Mouse (Mus musculus): ENCODE measurements around the gene Sphkap. TPM values are rescaled to one million over a fixed set of nuclear protein-coding genes. Genes with fewer than 3 reads are reported as not detected.

The Sphkap gene
- polyA plus RNA-seq, 1 experiment from 2014 or later = 1.4 TPM

DNA sequence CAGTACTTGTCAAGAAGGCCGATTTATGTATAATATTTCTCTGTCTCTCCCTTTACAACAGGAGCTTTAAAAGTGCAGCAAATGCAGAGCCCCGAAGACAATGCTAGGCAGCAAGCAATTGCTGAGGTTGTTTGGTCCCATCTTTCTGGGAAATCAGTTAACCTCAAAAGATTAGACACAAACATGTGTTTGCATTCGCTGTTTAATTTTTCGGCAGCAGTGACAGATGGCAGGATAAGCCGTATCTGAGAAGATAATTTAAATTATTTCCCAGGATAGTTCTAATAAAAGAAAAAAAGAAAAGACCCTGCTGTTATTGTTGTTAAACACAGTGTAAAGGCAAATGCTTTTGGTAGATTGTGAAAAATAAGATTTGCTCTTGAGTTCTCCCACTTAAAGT, 41.5 kb downstream of the Sphkap start:
- WGBS = 67% methylated on average over 5 of the region's 5 CpGs
- H3K9me3 ChIP-seq = no peaks in the 10 kb centered on the region
- H3K4me3 ChIP-seq (replicated peaks) = no peak overlapping the region
- no peaks in the 10 kb centered on the region for H3K27me3 ChIP-seq (replicated peaks)
- H3K9ac ChIP-seq = no peak overlapping the region
- no peak overlapping the region for H3K27ac ChIP-seq
- H3K36me3 ChIP-seq = no peaks in the 10 kb centered on the region
- H3K4me2 ChIP-seq = no peak overlapping the region
- no peaks in the 10 kb centered on the region for H3K4me1 ChIP-seq
- no peak for ATAC-seq (ENCODE audit: insufficient read depth, low FRiP score, low read depth)

DNA sequence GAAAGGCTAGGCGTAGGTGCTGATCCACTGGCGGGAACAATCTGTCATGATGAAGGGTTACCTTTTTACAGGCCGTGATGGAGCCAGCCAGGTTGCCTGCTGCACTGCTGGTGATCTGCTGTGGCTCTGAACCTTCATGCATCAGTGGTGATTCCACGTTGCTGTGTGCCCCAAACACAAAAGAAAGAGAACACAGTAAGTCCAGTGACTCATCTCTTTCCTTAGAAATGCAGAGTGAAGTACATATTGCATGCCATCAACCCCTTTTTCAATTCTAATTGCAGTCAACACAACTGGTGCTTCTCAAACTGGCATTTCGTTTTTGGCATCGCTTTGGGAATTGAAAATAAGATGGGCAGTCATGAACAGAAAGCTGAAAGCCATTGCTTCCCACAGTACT, 45.8 kb downstream of the Sphkap start:
- no peak overlapping the region for H3K9ac ChIP-seq
- no peaks in the 10 kb centered on the region for H3K36me3 ChIP-seq
- no peak overlapping the region for H3K4me3 ChIP-seq (replicated peaks)
- no peak for ATAC-seq (ENCODE audit: insufficient read depth, low FRiP score, low read depth)
- H3K4me2 ChIP-seq = no peak overlapping the region
- WGBS = 77% methylated on average over 6 of the region's 6 CpGs
- H3K27me3 ChIP-seq (replicated peaks) = no peaks in the 10 kb centered on the region
- no peak overlapping the region for H3K27ac ChIP-seq
- H3K4me1 ChIP-seq = no peaks in the 10 kb centered on the region
- H3K9me3 ChIP-seq = no peaks in the 10 kb centered on the region

DNA sequence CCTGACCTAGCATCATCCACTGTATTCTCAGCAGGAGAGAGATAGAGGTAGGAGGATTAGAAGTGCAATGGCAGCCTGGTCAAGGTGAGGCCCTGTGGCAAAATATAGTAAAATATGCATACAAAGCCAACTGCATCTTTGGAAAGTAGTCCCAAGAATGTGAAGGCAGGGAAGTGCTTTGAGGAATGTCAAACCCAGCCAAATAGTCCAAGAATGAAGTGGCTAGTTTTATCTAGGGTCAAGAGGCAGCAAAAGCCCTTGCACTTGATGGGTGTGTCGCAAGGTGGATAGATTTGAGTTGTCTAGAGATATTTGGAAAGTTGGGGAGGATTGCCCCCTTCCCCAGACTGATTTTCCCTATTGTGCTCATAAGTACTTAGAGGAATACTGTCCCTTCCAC, 61.5 kb downstream of the Sphkap start:
- Histone ChIP-seq H3K27me3 (replicated peaks) (no peaks in the 10 kb centered on the region), H3K4me1 (no peaks in the 10 kb centered on the region), H3K36me3 (no peaks in the 10 kb centered on the region), H3K4me2 (no peak overlapping the region), H3K27ac (no peak overlapping the region), H3K9ac (no peak overlapping the region), H3K9me3 (no peaks in the 10 kb centered on the region), H3K4me3 (replicated peaks) (no peak overlapping the region)
- WGBS = 80% methylated on average over 1 of the region's 1 CpGs
- ATAC-seq (ENCODE audit: insufficient read depth, low FRiP score, low read depth) = no peak

DNA sequence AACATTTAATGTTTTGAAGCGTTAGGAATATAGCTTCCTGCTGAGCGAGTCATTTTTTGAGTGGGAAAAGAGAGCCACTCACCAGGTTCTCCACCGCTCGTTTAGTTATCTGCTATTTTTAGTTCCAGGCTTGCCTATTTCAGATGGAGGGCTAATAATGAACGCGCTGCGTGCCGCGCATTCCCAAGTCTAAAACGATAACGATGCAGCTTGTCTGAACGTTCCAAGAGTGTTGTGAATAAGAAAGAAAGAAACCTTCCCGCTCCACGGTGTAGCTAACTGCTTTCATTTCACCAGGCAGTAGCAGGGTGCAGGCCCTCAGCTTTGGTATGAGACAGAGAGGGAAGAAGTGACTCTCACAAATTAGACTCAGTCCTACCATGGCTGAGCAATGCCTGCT, 62.4 kb downstream of the Sphkap start:
- Histone ChIP-seq H3K4me3 (replicated peaks) (no peak overlapping the region), H3K27ac (no peak overlapping the region), H3K4me2 (no peak overlapping the region), H3K9me3 (no peaks in the 10 kb centered on the region), H3K4me1 (no peaks in the 10 kb centered on the region), H3K36me3 (no peaks in the 10 kb centered on the region), H3K9ac (no peak overlapping the region), H3K27me3 (replicated peaks) (no peaks in the 10 kb centered on the region)
- WGBS = 80% methylated on average over 14 of the region's 14 CpGs
- ATAC-seq (ENCODE audit: insufficient read depth, low FRiP score, low read depth) = no peak

DNA sequence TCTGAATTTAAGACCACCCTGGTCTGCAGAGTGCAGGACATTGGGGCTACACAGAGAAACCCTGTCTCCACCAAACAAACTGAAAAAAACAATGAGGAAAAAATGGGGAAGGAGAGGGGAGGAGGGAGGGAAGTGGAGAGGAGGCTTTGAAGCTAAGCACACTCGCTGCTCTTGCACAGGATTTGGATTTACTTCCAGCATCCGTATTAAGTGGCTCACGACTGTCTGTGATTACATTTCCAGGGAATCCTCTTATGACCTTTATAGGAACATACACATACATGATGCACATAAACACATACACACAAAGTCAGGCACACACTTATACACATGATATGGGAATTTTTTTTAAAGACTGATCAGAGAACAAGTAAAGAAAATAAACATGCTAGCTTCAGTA, 62.9 kb downstream of the Sphkap start:
- no peak overlapping the region for H3K4me2 ChIP-seq
- ATAC-seq (ENCODE audit: insufficient read depth, low FRiP score, low read depth) = no peak
- H3K4me1 ChIP-seq = no peaks in the 10 kb centered on the region
- no peak overlapping the region for H3K9ac ChIP-seq
- H3K27me3 ChIP-seq (replicated peaks) = no peaks in the 10 kb centered on the region
- H3K9me3 ChIP-seq = no peaks in the 10 kb centered on the region
- H3K36me3 ChIP-seq = no peaks in the 10 kb centered on the region
- WGBS = 56% methylated on average over 3 of the region's 3 CpGs
- no peak overlapping the region for H3K27ac ChIP-seq
- no peak overlapping the region for H3K4me3 ChIP-seq (replicated peaks)

DNA sequence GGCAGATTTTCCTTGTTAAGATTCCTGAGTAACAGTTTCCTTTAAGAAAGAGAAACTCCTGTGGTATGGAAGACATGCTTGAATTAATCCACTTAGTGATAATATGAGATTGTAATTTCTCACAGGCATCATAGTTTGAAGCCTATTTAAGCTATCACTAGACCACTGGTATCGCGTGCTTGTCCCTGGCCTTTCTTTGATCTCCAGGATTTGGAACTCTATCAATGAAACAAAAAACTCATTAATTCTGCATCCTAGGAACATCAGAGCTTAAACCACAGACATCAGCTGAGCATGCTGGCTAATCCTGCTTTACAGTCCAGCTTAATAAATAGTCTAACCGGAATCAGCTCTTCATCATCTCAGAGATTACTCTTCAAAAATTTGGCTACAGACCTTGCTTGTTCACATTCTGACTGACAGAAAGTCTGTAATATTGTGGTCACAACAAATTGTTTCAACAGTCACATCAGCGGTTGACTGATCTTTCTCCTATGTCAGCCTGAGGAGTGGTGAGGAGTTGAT, 65.2 kb downstream of the Sphkap start:
- no peak overlapping the region for H3K27ac ChIP-seq
- H3K9ac ChIP-seq = no peak overlapping the region
- H3K27me3 ChIP-seq (replicated peaks) = no peaks in the 10 kb centered on the region
- no peaks in the 10 kb centered on the region for H3K36me3 ChIP-seq
- no peak overlapping the region for H3K4me2 ChIP-seq
- no peaks in the 10 kb centered on the region for H3K4me1 ChIP-seq
- no peak for ATAC-seq (ENCODE audit: insufficient read depth, low FRiP score, low read depth)
- WGBS = 63% methylated on average over 4 of the region's 4 CpGs
- no peak overlapping the region for H3K4me3 ChIP-seq (replicated peaks)
- no peaks in the 10 kb centered on the region for H3K9me3 ChIP-seq

DNA sequence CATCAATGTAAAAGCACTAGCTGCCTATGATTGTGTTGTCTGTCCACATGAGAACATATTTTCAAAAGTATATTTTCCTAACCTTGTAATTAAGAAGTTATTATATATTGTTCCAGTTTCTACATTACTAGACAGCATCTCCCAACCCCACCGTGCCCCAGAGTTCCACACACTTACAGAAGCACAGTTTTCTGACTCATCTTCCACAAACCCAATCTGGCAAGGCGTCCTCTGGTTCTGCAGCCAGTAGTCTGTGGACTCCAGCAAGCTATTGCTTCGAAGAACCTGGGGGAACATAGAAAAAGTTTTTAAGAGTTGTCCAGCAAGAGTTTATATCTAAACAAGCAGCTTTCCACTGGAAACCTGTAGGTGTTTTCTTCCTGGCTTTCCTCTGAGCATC, 68.6 kb downstream of the Sphkap start:
- ATAC-seq (ENCODE audit: insufficient read depth, low FRiP score, low read depth) = no peak

DNA sequence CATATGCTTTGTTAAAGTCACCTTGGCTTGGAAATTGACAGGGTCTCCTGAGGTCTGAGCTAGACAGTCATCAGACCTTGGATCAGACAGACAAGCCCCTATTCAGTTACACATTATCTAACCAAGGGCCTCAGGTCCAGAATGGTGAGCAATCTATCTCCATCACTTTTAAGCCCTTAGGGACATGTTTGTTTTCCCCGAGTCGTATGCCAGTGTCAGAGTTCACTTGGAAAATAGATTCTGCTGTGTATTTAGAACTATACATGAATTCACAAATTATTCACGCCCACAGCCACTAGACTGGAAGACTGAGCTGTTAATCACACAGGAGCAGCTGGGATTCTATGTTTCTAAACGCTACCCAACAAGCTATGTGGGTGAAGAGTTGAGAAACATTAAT, 91.1 kb downstream of the Sphkap start:
- H3K4me1 ChIP-seq = no peaks in the 10 kb centered on the region
- H3K36me3 ChIP-seq = no peaks in the 10 kb centered on the region
- H3K4me2 ChIP-seq = no peak overlapping the region
- 19% methylated on average over 4 of the region's 4 CpGs for WGBS
- H3K27me3 ChIP-seq (replicated peaks) = no peaks in the 10 kb centered on the region
- no peak overlapping the region for H3K9ac ChIP-seq
- H3K27ac ChIP-seq = no peak overlapping the region
- no peaks in the 10 kb centered on the region for H3K9me3 ChIP-seq
- no peak for ATAC-seq (ENCODE audit: insufficient read depth, low FRiP score, low read depth)
- H3K4me3 ChIP-seq (replicated peaks) = no peak overlapping the region

More for the DNA sequence above, 68.6 kb downstream of the Sphkap start:
- Histone ChIP-seq H3K4me3 (replicated peaks) (no peak overlapping the region), H3K4me2 (no peak overlapping the region), H3K4me1 (no peaks in the 10 kb centered on the region), H3K27me3 (replicated peaks) (no peaks in the 10 kb centered on the region), H3K9me3 (no peaks in the 10 kb centered on the region), H3K36me3 (no peaks in the 10 kb centered on the region), H3K27ac (no peak overlapping the region), H3K9ac (no peak overlapping the region)
- 76% methylated on average over 3 of the region's 3 CpGs for WGBS

DNA sequence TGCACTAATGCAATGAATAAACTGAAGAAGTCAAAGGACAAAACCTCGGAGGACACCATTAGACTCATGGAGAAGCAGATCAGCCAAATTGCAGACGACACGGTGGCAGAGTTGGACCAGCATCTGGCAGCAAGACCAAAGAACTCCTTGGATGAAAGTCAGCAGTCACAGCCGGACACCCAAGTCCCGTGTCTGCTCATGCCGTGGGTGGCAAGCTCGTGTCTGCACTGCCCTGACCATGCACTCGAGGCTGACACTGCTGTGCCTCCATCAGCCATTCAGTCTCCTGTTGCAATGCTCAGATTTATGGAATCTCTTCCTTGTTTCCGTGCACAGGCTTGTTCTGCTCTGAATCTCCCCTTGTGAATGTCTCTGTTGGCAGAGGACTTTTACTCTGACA, 92.9 kb downstream of the Sphkap start:
- Histone ChIP-seq H3K9me3 (no peaks in the 10 kb centered on the region), H3K27ac (no peak overlapping the region), H3K4me1 (no peaks in the 10 kb centered on the region), H3K27me3 (replicated peaks) (no peaks in the 10 kb centered on the region), H3K9ac (no peak overlapping the region), H3K4me2 (no peak overlapping the region), H3K36me3 (no peaks in the 10 kb centered on the region), H3K4me3 (replicated peaks) (no peak overlapping the region)
- no peak for ATAC-seq (ENCODE audit: insufficient read depth, low FRiP score, low read depth)
- WGBS = 79% methylated on average over 9 of the region's 9 CpGs

DNA sequence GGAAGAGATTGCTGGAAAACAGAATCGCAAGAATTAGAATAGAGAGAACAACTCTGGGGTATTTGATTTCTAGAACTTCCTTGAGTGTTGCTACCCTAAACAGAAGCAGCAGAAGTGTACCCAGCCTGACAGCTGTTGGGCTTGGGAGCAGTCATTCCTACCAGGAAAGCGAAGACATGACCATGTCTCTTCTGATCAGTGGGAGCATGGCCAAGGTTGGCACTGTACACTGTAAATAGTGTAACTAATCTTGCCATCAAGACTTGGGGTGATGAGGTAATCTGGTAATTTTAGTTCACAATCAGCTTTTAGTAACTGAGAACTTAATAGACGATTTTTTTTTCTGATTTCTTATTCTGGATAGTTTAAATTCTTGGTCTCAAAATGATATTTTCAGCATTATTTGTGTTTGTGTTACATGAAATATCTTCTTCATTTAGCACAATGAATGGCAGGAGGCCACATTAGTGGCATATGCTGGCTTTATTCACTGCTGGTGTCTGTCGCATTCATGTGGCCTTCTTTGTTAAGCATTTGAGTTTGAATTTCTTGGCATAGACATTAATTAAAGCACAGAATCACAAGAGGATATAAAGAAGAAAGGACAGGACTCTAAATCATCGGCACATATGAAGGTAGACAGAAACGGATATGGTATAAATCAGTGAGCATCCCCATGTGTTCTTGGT, 96.2 kb downstream of the Sphkap start:
- no peak for ATAC-seq (ENCODE audit: insufficient read depth, low FRiP score, low read depth)
- H3K4me3 ChIP-seq (replicated peaks) = no peak overlapping the region
- no peaks in the 10 kb centered on the region for H3K4me1 ChIP-seq
- H3K36me3 ChIP-seq = no peaks in the 10 kb centered on the region
- no peak overlapping the region for H3K4me2 ChIP-seq
- 85% methylated on average over 6 of the region's 6 CpGs for WGBS
- no peaks in the 10 kb centered on the region for H3K9me3 ChIP-seq
- H3K27me3 ChIP-seq (replicated peaks) = no peaks in the 10 kb centered on the region
- H3K9ac ChIP-seq = no peak overlapping the region
- no peak overlapping the region for H3K27ac ChIP-seq

DNA sequence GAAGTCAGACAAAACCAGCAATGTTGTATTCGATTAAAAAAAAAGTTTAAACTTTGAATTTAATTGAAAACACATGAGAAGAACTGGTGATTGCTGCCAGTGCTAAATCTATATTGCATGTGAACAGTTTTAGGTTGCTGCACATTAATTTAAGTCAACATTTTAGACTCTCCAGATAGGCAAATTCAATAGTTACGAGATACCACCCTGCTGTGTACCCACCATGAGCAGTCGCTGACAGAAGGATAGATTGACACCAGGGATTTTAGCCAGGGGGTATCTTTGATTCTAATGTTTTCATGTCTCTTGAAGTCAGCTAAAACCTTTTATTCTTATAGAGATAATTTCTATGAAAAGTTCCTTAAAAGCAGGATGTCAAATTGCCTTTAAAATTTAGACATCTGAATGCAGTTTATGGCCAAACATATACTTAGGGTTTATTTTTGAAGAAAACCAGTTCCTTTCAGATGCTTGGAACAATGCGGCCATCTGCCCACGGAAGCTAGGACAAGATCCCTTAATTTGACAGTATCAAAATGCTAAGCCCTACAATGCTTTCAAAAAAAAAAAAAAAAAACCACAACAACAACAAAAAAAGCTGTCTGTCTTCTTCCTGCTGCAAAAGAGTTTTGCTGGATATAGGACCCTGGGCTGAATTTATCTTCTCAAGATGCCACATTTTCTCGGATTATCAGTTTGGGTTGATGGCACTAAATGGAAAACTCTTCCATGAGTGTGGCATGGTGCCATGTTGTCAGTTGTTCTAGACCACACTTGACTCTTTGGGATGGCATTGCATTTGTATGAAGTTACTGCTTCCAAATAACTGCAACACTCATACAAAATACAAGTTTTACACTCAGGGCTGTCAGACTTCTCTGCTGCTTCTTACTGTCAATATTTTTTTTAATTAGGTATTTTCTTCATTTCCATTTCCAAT, 110.6 kb downstream of the Sphkap start:
- H3K4me1 ChIP-seq = no peaks in the 10 kb centered on the region
- H3K4me2 ChIP-seq = no peak overlapping the region
- no peaks in the 10 kb centered on the region for H3K9me3 ChIP-seq
- no peak overlapping the region for H3K9ac ChIP-seq
- no peak for ATAC-seq (ENCODE audit: insufficient read depth, low FRiP score, low read depth)
- H3K27me3 ChIP-seq (replicated peaks) = no peaks in the 10 kb centered on the region
- H3K36me3 ChIP-seq = no peaks in the 10 kb centered on the region
- H3K4me3 ChIP-seq (replicated peaks) = no peak overlapping the region
- H3K27ac ChIP-seq = no peak overlapping the region
- WGBS = 77% methylated on average over 6 of the region's 6 CpGs

DNA sequence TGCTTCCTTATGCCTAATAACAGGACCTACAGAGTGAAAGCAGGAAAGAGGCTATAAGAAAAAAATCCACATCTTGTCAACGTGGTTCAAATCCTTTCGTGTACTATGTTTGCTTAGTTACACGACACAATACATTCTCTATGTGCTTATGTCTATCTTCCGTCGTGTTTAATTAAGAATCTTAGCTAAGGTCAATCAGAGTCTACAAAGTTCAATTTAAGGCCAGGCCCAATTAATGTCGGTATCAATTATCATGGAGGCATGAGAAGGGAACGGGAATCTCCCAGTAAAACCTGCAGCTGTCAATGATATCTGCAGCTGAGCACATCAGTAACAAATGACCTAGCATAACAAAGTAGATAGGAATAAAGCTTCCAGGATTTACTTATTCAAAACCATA, 122.1 kb downstream of the Sphkap start:
- H3K4me2 ChIP-seq = no peak overlapping the region
- 51% methylated on average over 7 of the region's 7 CpGs for WGBS
- no peak overlapping the region for H3K27ac ChIP-seq
- no peaks in the 10 kb centered on the region for H3K36me3 ChIP-seq
- no peak overlapping the region for H3K4me3 ChIP-seq (replicated peaks)
- H3K27me3 ChIP-seq (replicated peaks) = no peaks in the 10 kb centered on the region
- no peaks in the 10 kb centered on the region for H3K4me1 ChIP-seq
- no peaks in the 10 kb centered on the region for H3K9me3 ChIP-seq
- no peak for ATAC-seq (ENCODE audit: insufficient read depth, low FRiP score, low read depth)
- no peak overlapping the region for H3K9ac ChIP-seq

Data from stomach, embryonic 15.5 days (tissue).